ENCODE assay signal across 8 mouse cellular contexts in genomic region chr1:127868300-127869261, GRCm38 (mm10). TPM values are rescaled to one million over a fixed set of nuclear protein-coding genes. Genes with fewer than 3 reads are reported as not detected.
A peak's percentile ranks its signal among the peaks of the same experiment; 100 is the strongest.
DNase-seq lines count a peak whose midpoint lies in the region; ATAC-seq and TF ChIP-seq lines count a peak whose summit lies in the region.

Rab3gap1 (plus strand) TSS chr1:127868773.

- H3K4me3 ChIP-seq in forebrain, embryonic 10.5 days = peak within 1 kb of the TSS; percentile 85
- peak within 1 kb of the TSS; percentile 86 for H3K4me3 ChIP-seq in heart, embryonic 15.5 days
- peak within 1 kb of the TSS; percentile 78 to 83 for H3K4me3 ChIP-seq in liver, embryonic 14.5 days (ENCODE audit: insufficient read depth in 1 of 2, low read depth in 2 of 2, low read length in 2 of 2)
- peak within 1 kb of the TSS; percentile 63 for H3K4me3 ChIP-seq in neural tube, embryonic 11.5 days (ENCODE audit: low read depth, low read length)
- H3K4me3 ChIP-seq in stomach, postnatal 0 days (ENCODE audit: low read depth, low read length) = peak within 1 kb of the TSS; percentile 70

- H3K9ac ChIP-seq in heart, embryonic 15.5 days = peak within 1 kb of the TSS; percentile 73
- H3K9ac ChIP-seq in liver, embryonic 14.5 days (replicated peaks) = peak within 1 kb of the TSS; percentile 70
- H3K9ac ChIP-seq in neural tube, embryonic 11.5 days (ENCODE audit: low read length) = peak within 1 kb of the TSS; percentile 63
- H3K9ac ChIP-seq in stomach, postnatal 0 days (ENCODE audit: low read length) = peak within 1 kb of the TSS; percentile 79

- H3K27ac ChIP-seq in forebrain, embryonic 10.5 days = peak within 1 kb of the TSS; percentile 88
- peak within 1 kb of the TSS; percentile 86 for H3K27ac ChIP-seq in heart, embryonic 15.5 days
- peak within 1 kb of the TSS; percentile 31; the same call in 1 of the 2 replicates for H3K27ac ChIP-seq in liver, embryonic 14.5 days
- no peak within 1 kb of the TSS for H3K27ac ChIP-seq in neural tube, embryonic 11.5 days (ENCODE audit: low read depth, low read length)
- peak within 1 kb of the TSS; percentile 90 for H3K27ac ChIP-seq in stomach, postnatal 0 days (replicated peaks)

- no peak for TF ChIP-seq EP300 in liver, embryonic 14.5 days (IDR thresholded peaks at IDR 0.05; ENCODE audit: low read depth)
- no peak for TF ChIP-seq EP300 in stomach, postnatal 0 days (optimal IDR thresholded peaks at IDR 0.05)

- peak; percentile 92 for ATAC-seq in CD4-positive, CD25-positive, alpha-beta regulatory T cell, adult 4 months
- ATAC-seq in heart, embryonic 15.5 days (replicated peaks; ENCODE audit: insufficient number of reproducible peaks, insufficient read depth, low FRiP score, low read depth) = peak; percentile 97
- peak; percentile 99 for ATAC-seq in liver, embryonic 14.5 days (ENCODE audit: insufficient read depth)
- peak; percentile 98 for ATAC-seq in neural tube, embryonic 11.5 days (ENCODE audit: insufficient read depth, low FRiP score, low TSS enrichment)
- ATAC-seq in stomach, postnatal 0 days (ENCODE audit: low FRiP score, low TSS enrichment) = peak; percentile 99

- H3K4me2 ChIP-seq in heart, embryonic 15.5 days = peak within 1 kb of the TSS; percentile 58
- peak within 1 kb of the TSS; percentile 71 for H3K4me2 ChIP-seq in liver, embryonic 14.5 days (ENCODE audit: low read depth)
- peak within 1 kb of the TSS; percentile 53 for H3K4me2 ChIP-seq in neural tube, embryonic 11.5 days (ENCODE audit: low read depth)
- peak within 1 kb of the TSS; percentile 64 for H3K4me2 ChIP-seq in stomach, postnatal 0 days (replicated peaks; ENCODE audit: low read depth)

- H3K36me3 ChIP-seq in forebrain, embryonic 10.5 days (replicated peaks) = peaks cover 28% of the 10 kb centered on the region
- H3K36me3 ChIP-seq in heart, embryonic 15.5 days = peaks cover 11% of the 10 kb centered on the region
- peaks cover 4% of the 10 kb centered on the region for H3K36me3 ChIP-seq in liver, embryonic 14.5 days (replicated peaks; ENCODE audit: control insufficient read depth, insufficient read depth, low read depth)
- H3K36me3 ChIP-seq in neural tube, embryonic 11.5 days (ENCODE audit: control insufficient read depth, insufficient read depth, low read length) = no peaks in the 10 kb centered on the region
- H3K36me3 ChIP-seq in stomach, postnatal 0 days (ENCODE audit: control insufficient read depth, insufficient read depth, low read length) = no peaks in the 10 kb centered on the region

- peak; percentile 83 for DNase-seq in c-Kit-negative CD71-positive TER-119-positive erythroid progenitor cells, embryonic 14.5 days (ENCODE audit: low read depth, low spot score)
- peak; percentile 88 for DNase-seq in forebrain, embryonic 10.5 days (ENCODE audit: extremely low spot score, low spot score)
- peak; percentile 92 to 94 for DNase-seq in kidney, postnatal 25 days
- DNase-seq in liver, embryonic 14.5 days (ENCODE audit: low read depth in 3 of 3, low spot score in 3 of 3) = peak; percentile 77 to 81 (median 80)
- DNase-seq in neural tube, embryonic 11.5 days (ENCODE audit: low spot score) = peak; percentile 92
- DNase-seq in stomach, postnatal 0 days (ENCODE audit: low spot score) = peak; percentile 92

- TF ChIP-seq CTCF in liver, embryonic 14.5 days (IDR thresholded peaks at IDR 0.05; ENCODE audit: low read depth) = no peak
- TF ChIP-seq CTCF in stomach, postnatal 0 days (IDR thresholded peaks at IDR 0.05; ENCODE audit: low read depth) = peak; percentile 17; the same call in 1 of the 2 replicates

- peaks cover 12% of the 10 kb centered on the region for H3K4me1 ChIP-seq in forebrain, embryonic 10.5 days
- H3K4me1 ChIP-seq in heart, embryonic 15.5 days (replicated peaks) = peaks cover 8% of the 10 kb centered on the region
- H3K4me1 ChIP-seq in liver, embryonic 14.5 days (replicated peaks; ENCODE audit: control insufficient read depth in 2 of 2, insufficient read depth in 2 of 2, low read length in 1 of 2) = peaks cover 4 to 5% of the 10 kb centered on the region in 2 experiments; a peak in 2 of 4 replicates
- 0 out of 2 replicates have a peak, but pooled peaks cover 2% of the 10 kb centered on the region for H3K4me1 ChIP-seq in neural tube, embryonic 11.5 days (ENCODE audit: control insufficient read depth, insufficient read depth, low read length)
- H3K4me1 ChIP-seq in stomach, postnatal 0 days (replicated peaks; ENCODE audit: control insufficient read depth, insufficient read depth) = no peaks in the 10 kb centered on the region

- no peaks in the 10 kb centered on the region for H3K9me3 ChIP-seq in forebrain, embryonic 10.5 days
- no peaks in the 10 kb centered on the region for H3K9me3 ChIP-seq in heart, embryonic 15.5 days (replicated peaks)
- H3K9me3 ChIP-seq in liver, embryonic 14.5 days (ENCODE audit: control insufficient read depth, low read length) = no peaks in the 10 kb centered on the region
- H3K9me3 ChIP-seq in neural tube, embryonic 11.5 days (ENCODE audit: control insufficient read depth, low read length) = no peaks in the 10 kb centered on the region
- H3K9me3 ChIP-seq in stomach, postnatal 0 days (ENCODE audit: control insufficient read depth, low read length) = no peaks in the 10 kb centered on the region

- no peaks in the 10 kb centered on the region for H3K27me3 ChIP-seq in forebrain, embryonic 10.5 days (ENCODE audit: poor library complexity, severe bottlenecking)
- H3K27me3 ChIP-seq in heart, embryonic 15.5 days = no peaks in the 10 kb centered on the region
- no peaks in the 10 kb centered on the region for H3K27me3 ChIP-seq in liver, embryonic 14.5 days (ENCODE audit: control insufficient read depth, insufficient read depth, low read length)
- no peaks in the 10 kb centered on the region for H3K27me3 ChIP-seq in neural tube, embryonic 11.5 days (ENCODE audit: control insufficient read depth, insufficient read depth, low read length)
- H3K27me3 ChIP-seq in stomach, postnatal 0 days (ENCODE audit: control insufficient read depth, insufficient read depth, low read length) = no peaks in the 10 kb centered on the region

- WGBS in forebrain, embryonic 10.5 days = 12% methylated on average over 47 of the region's 47 CpGs
- 11% methylated on average over 47 of the region's 47 CpGs for WGBS in heart, embryonic 15.5 days
- WGBS in liver, embryonic 14.5 days (ENCODE audit: insufficient replicate concordance) = 11% methylated on average over 47 of the region's 47 CpGs
- 12% methylated on average over 47 of the region's 47 CpGs for WGBS in neural tube, embryonic 11.5 days
- 12% methylated on average over 47 of the region's 47 CpGs for WGBS in stomach, postnatal 0 days

RNA-seq across cellular contexts. Expression of gene Rab3gap1, which starts in this region (rescaled TPM):
- 10 to 100 TPM; 60.2 to 85.7 TPM for polyA plus RNA-seq in CD4-positive, CD25-positive, alpha-beta regulatory T cell, adult 4 months (2017; shearing (Covaris generic))
- polyA plus RNA-seq in forebrain, embryonic 10.5 days (2016; fragmentation: Nextera tagmentation; extraction: Ambion mirVana) = 15.5 and 15.7 TPM in 2 replicates
- polyA plus RNA-seq in heart, embryonic 15.5 days (2015; fragmentation: Nextera tagmentation; extraction: Ambion mirVana) = 23.9 and 24.7 TPM in 2 replicates
- 3.7 and 5.1 TPM in 2 replicates for polyA plus RNA-seq in liver, embryonic 14.5 days (2012; rRNA removed)
- polyA plus RNA-seq in liver, embryonic 14.5 days (2014; fragmentation: Nextera tagmentation; extraction: Ambion mirVana) = 8.2 TPM in 2 replicates
- polyA plus RNA-seq in neural tube, embryonic 11.5 days (2014; fragmentation: Nextera tagmentation; extraction: Ambion mirVana) = 15.0 and 16.4 TPM in 2 replicates
- 13.5 and 13.8 TPM in 2 replicates for polyA plus RNA-seq in stomach, postnatal 0 days (2015; fragmentation: Nextera tagmentation; extraction: Ambion mirVana)
